Mouse (Mus musculus): ENCODE results near the gene Cdh1.
A peak's percentile ranks its signal among the peaks of the same experiment; 100 is the strongest.

The Cdh1 gene

DNA sequence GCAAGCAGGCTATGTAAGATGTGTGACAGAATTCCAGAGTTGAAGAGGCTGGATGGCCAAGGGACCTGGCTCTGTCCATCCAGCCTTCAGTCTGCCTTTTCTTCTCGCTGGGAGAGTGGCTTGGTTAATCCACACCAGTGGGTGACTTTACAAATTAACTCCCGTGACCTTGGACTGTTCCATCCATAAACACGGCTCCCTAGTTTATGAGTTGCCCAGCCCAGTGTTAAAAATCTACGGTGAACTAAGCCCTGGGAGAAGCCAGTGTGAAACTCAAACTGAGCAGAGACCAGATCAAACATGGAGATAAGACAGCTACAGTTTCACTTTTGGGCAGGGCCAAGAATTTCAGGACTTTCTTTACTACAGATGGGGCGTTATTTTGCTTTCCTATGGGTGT is 19.9 kb downstream of the Cdh1 start:
- no peak for DNase-seq (ENCODE audit: low read depth, low spot score)

DNA sequence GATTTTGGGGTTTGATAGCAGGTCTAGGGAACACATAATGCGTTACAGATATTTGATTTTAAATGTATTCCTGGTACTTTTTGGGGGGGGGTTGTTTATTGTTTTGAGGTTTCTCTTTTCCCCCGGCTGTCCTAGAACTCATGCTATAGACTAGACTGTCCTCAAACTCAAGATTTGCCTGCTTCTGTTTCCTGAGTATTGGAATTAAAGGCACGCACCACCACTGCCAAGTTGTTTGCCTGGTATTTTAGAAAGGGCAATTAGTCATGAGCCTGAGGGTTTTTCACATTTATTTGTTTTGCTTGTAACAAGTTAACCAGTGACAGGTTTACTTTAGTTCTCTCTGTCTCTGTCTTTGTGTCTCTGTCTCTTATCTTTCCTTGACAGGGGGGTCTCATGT is 20.3 kb downstream of the Cdh1 start:
- DNase-seq (ENCODE audit: low read depth, low spot score): no peak

DNA sequence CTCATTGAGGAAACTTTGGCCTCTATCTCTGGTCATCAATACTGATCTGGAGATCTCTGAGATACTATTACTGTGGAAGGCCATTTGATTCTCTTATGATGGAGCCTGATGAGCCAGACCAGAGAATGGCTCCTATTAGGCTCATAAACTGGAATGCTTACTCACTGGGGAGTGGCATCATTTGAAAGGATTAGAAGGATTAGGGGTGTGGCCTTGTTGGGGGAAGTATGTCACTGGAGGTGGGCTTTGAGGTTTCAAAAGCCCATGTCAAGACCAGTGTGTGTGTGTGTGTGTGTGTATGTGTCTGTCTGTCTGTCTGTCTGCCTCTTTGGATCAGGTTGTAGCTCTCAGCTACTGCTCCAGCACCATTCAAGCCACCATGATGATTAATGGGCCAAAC is 20.8 kb downstream of the Cdh1 start:
- DNase-seq (ENCODE audit: low read depth, low spot score): no peak

DNA sequence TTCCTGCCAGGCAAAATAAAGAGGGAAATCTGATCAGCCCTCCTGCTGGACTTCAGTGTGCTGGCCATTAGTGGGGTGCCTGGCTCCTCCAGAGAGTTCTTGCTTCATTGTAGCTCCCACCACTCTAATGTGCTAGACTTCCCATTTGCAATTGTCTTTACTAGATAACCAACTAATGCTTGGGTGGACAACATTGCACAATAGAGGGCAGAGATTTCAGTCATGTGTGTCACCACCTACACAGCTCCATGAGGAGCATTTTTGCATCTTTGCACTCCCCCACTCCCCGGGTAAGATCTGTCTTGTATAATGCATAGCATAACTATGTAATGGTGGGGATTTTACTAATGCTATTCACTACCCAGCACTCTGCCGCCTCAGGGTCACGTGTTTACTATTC is 21.6 kb downstream of the Cdh1 start:
- no peak for DNase-seq (ENCODE audit: low read depth, low spot score)

DNA sequence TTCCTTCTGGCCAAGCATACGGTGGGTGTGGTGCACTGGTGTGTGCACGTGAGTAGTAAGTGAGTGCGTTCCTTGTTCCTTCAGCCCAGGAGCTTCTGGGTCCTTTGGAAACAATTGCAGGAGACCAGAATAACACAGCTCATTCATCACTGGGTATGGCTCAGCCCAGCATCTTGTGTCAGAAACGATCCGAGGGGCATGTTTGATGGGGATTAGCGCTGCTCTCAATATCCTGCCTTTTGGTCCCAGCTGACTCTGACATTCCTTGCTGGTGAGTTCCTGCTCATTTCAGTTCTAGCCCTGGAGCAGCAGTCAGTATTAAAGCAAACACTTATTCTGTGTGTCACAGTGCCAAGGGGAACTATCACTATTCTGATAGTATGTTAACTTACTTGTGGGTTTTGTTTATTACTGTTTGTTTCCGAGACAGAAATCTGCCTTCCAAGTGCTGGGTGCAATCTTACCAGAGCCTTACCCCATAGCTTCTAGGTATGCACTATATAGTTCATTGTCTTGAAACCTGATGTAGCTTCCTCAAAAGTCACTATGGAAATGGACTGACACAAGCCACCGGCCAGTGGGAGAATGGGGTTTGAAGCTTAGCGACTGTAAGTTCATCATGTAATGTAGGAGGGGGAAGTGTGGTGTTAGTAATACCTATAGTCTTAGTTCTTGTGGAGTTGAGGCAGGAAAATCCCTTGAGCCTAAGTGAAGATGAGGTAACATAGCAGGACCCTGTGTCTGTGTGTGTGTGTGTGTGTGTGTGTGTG is 23.1 kb downstream of the Cdh1 start:
- no peak for DNase-seq (ENCODE audit: low read depth, low spot score)

DNA sequence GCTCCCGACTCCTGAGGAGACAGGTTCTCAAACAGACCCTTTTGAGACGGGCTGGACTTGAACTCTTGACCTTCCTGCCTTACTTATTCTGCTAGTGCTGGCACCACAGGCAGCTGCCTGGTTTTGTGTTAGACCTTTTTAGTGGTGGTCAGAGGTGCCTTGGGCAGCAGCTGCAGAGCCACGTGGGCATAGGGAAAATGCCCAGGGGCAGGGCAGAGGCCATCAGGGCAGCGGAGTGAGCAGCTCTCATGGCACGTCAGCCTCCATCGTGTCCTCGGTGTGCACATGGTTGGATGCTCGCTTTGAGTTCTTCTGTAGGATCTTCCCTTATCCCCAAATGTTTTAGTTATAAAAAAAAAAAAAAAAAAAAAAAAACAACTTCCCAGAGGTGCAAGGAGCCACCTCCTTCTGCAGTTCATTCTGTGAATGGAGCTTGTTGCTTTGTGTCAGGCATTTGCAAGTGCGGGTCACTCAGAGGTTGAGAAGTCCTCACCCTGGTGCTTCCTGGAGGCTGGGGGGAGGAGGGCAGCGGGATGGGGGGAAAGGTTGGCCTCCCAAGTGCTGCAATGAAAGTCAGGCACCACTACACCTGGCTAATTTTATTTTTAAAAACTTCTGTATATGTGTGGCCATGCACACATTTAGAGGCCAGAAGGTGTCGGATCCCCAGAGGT is 25.3 kb downstream of the Cdh1 start:
- no peak for DNase-seq (ENCODE audit: low read depth, low spot score)

DNA sequence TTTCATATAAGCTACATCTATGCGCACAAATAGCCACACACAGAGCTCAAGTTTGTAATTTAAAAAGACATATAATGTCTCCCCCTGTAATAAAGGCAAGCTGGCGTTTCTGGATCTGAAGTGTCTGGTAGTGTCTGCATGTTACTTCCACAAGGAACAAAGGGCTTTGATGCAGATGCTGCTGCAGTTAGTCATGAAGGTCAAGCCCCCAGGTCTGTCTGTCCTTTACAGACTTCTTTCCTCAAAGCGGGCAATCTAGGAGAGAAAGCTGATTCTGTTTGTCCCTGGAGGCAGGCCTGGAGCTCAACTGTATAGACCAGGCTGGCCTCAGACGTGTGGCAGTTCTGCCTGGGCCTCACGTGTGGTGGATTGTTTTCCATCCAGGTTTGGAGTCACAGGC is 26.3 kb downstream of the Cdh1 start:
- no peak for DNase-seq (ENCODE audit: low read depth, low spot score)

DNA sequence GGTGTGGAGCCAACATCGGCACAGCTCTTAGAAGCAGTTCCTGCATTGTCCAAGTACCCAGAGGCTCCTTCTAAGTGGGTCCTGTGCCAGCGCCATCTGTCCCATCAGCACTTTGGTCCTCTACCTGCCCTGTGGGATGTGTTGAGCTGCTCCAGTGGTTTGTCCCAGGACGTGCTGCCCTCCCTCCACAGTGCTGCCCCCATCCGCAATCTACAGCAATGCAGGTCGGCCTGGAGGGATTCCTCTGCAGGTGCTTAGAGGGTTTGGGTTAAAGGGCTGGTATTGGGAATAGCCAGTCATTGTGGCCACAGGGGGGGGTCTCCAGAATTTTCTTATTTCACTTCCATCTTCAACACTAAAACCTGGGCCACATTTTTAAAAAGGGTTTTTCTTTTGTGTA is 28.8 kb downstream of the Cdh1 start:
- no peak for DNase-seq (ENCODE audit: low read depth, low spot score)

DNA sequence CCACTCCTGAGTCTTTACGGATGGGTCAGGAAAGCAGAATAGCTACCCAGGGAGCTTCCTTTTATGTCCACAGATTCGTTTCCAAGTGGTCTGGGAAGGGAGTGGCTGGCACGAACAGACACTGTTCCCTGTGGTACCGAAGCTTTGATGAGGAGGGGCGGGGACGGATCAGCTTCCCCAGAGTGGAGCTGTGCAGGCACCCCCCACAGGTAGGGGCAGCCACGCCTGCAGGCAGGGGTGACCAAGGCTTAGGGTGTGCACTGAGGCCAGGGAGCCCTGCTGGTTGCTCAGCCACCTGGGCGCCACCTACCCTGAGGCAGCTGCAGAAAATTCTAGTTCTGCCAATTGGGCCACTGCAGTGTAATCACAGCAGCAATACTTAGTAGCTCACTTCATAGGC is 29.5 kb downstream of the Cdh1 start:
- DNase-seq (ENCODE audit: low read depth, low spot score): no peak

DNA sequence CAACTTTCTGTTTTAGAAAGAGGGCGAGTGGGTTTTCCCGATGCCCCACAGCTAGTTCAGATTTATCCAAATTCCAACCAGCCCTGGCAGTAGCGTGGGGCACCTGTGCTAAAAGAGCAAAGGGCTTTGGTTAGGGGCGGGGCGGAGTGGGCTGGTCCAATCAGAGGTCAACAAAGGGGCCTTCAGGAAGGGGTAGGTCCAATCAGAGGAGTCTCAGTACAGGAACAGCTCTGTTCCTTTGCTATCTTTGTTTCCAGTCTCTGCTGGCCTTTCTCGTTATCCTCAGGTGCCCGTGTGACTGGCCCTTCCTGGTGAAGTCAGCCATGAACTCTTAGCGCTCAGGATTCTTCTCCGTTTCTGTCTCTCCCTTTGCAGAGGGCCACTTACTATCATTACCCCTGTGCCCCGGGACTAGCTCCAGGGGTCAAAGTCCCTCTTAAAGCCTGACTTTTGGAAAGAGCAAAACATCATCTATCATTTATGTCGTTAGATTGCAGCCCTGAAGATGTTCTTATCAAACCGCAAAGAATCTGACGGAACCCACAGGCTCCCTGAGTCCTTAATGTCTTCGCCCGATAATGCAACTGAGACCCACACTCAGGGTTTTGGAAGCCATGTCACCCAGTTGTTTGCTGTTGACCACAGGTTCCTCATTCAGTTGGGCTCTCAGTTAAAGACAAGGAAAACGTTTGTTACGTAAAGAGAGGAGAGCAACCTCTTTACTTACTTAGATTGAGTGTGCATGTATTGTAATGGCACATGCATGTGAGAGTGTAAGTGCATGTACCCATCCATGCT is 30.4 kb downstream of the Cdh1 start:
- DNase-seq (ENCODE audit: low read depth, low spot score): no peak

DNA sequence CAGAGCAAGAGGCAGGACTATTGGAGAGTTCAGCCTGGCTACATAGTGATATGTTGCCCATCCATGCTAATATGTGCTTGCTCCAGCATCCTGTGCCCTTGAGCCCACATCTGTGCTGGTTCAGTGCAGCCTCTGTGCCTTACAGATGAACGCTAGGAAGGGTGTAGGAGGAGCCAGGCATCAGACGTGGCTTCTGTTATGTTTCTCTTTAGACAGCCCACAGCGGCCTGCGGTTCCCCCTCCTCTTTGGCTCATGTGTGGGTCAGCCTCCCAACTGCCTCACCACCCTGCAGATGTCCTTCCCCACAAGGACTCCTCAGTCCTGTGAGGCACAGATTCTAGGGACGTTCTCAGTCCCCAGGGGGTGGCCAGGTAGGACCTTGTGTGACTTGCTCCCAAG is 32.1 kb downstream of the Cdh1 start:
- DNase-seq (ENCODE audit: low read depth, low spot score): no peak

DNA sequence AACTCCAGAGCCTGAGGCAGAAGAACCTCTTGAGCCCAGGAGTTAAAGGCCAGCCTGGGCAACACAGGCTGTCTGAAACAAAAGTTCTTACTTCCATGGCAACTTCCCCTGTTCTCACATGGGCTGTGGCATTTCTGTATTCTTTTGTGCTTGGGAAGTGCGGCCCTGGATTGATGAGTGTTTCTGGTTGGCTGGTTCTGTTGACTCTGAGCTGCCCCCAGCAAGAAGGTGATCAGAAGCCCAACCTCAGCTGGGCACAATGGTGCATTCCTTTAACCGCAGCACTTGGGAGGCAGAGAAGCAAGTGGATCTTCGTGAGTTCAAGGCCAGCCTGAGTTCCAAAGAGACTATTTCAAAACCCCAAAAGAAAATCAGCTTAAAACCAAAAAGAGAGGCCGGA is 34.3 kb downstream of the Cdh1 start:
- no peak for DNase-seq (ENCODE audit: low read depth, low spot score)

DNA sequence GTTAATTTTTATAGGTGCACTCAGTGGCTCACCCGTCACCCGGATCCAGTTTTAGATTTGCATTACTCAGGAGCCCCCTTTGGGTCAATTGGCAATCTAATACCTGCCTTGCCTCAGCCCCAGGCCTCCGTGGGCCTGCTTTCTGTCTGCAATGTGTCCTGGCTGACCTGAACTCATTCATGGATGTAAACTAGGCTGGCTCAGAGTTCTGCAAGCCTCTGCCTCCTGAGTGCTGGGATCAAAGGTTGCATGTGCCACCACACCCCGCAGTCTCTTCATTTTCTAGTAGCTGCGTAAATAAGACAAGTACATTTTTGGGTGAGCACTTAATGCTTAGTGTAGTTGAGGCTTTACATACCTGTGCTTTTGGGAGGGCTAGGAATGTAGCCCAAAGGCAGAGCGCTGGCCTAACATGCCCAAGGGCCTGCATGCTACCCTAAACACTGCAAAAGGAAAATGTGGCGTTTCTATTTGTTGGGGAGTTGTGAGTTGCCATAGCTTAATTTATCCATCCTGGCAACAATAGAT is 35.7 kb downstream of the Cdh1 start:
- no peak for DNase-seq (ENCODE audit: low read depth, low spot score)

DNA sequence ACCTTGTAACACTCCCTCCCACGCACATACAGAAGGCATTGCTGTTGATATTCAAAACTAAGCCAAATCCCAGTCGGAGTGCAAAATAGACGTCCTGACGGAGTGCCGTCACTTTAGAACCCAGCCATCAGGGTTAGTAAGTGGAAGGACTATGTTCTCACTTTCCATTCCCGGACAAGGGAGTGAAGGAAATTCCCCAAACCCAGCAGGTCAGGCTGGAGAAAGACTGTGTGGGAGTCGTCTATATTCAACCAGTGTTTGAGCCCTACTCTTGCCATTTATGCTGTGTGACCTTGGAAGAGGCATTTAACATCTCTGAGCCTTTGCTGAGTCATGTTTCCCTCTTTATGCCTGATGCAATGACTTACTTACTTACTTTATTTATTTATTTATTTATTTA is 37.1 kb downstream of the Cdh1 start:
- no peak for DNase-seq (ENCODE audit: low read depth, low spot score)

DNA sequence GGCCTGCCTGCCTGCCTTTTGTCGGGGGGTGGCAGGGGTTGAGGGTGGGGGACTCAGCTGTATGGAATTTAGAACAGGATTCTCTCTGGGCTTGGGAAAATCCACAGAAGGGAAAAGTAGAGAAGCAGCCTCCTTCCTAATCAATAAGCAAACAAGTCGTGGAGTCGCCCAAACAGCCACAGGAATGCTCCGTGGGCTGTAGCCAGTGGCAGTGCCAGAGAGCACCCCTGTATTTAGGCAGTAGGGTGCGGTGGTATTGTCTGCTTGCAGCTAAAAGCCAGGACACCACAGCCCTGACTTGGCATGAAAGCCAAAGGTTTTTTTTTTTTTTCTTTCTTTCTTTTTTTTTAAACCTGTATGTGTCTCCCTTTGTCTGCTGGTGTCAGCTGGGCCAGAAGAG is 37.8 kb downstream of the Cdh1 start:
- no peak for DNase-seq (ENCODE audit: low read depth, low spot score)

DNA sequence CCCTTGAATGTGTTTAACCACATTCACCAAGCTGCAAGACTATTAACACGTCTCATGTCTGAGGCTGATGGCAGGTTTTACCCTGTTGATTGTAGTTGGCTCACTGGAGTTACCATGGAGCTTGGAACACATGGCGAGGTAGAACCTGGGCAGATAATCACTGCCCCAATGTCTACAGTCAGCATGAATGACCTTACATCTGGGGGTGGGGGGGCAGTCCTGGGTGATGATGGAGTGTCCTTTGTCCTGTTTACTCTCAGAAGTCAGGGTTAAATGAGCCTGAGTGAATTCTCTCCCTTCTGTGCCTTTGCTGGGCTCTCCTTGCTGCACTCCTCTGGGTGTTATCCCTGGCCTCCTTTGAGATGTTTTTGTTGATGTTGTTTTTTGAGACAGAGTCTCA is 39.0 kb downstream of the Cdh1 start:
- no peak for DNase-seq (ENCODE audit: low read depth, low spot score)

DNA sequence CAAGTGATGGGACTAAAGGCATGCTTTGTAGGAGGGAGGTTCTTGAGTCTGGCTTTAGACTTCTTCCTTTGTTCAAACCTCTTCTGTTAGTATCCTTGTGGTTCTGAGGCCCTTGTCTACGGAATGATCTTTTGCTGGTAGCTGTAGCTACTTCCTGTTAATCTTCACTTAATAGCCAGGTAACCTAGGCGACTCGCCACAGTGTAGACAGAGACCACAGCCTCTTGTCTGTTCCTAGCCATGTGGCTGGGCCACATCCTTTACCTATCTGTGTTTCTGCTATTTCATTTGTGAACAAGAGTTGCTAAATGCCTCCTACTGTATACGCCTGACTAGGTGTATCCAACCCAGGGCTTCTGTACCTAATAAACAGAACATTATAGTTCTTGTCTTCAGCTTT is 39.9 kb downstream of the Cdh1 start:
- DNase-seq (ENCODE audit: low read depth, low spot score): no peak

DNA sequence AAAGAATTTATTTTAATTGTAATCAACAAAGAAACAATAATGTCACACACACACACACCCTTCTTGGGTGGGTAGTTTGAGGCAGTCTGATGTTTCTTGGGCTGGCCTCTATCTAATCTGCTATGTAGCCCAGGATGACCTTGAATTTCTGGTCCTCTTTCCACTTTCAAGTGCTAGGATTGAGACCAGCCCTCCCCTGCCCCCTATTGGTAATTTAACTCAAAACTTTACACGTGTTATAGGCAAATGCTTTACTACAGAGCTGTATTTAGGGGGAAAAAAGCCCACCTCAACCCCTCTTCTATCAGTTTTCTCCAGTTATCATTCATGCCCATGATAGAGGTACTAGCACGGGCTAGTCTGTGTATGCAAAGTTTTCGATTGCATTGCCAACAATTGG is 41.8 kb downstream of the Cdh1 start:
- no peak for DNase-seq (ENCODE audit: low read depth, low spot score)

DNA sequence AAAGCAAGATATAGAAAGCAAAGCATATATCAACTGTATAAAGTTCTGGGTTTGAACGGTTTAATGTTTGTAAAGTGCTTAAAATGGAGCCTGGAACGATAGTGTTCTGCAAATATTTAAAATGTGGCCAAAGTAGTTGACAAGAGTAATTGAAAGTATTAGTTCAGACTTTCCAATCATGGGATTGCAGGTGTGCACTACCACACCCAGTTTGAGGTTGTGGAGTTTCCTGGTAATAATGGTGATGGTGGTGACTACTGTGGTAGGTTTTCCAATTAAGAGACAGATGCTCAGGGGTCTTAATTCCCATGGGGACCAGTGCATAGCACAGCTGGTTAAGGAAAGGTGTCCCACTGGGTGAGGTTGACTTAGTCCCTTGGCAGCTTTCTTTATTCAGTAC is 43.0 kb downstream of the Cdh1 start:
- DNase-seq (ENCODE audit: low read depth, low spot score): no peak

DNA sequence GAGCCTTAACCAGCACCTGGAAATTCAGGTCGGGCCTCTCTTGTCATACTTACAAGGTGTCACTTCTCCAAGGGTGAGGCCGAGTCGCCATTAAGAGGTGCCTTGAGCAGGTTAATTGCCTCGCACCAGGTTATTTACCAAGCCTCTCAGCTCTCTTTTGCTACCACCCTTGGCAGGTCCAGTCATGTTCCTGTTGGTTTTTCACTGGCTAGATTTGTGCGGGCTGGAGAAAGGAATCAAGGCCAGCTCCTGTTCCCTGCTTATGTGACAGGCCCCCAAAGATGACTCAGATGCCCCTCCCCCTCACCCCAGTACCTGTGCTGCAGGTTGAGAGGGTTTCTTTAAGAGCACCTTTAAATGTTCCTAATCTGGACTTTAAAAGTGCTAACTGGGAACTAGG is 43.6 kb downstream of the Cdh1 start:
- DNase-seq (ENCODE audit: low read depth, low spot score): no peak

DNA sequence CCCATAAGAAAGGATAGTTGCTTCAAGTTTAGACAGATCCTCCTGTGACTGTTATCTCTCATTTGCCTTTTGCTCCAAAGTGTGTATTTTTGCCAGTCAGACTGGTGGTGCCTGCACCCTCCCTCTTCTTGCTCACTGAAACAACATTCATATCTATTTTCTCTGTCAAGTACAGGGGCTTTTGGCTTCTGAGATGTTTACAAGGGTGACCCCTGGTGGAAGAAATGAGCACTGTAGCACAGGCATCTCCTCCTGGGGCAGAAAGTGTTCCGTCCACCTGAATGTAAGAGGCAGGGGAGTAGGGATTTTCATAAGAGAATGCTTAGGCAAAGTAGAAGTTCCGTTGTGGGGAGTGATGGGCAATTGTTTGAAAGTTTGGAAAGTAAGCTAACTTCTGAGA is 44.2 kb downstream of the Cdh1 start:
- DNase-seq (ENCODE audit: low read depth, low spot score): peak; percentile 86

DNA sequence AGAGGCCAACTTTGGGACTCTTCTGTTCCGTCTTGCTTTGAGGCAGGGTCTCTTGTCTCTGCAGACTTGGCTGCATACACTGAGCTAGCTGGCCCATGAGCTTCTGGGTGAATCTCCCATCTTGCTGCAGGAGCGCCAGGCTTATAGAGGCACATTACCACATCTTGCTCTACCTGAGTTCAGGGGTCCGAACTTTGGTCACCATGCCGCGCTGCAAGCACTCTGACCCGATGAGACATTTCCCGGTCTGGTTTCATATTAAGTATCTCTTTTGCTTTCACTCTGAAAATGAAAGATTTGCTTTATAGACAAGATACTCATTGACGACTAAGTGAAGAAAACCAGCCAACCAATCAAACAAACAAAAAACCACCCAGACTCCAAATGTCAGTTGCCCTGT is 45.3 kb downstream of the Cdh1 start:
- no peak for DNase-seq (ENCODE audit: low read depth, low spot score)

DNA sequence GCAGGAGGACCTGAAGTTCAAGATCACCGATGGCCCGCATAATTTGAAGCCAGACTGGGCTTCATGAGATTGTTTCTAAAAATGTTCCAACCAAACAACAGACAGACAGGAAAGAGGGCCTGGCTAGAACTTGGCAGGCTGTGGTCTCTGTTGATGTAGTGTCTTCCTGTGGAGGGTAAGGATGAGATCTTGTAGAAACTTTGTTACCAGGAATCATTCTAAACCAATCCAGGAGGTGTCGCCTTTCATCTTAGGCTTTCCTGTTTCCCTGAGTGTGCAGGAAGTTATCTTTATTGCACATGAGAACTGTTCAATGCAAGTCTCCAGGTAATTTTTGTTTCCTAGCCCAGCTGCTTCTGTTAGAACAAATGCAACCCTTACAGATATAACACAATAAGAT is 48.8 kb downstream of the Cdh1 start:
- no peak for DNase-seq (ENCODE audit: low read depth, low spot score)

Data from forelimb bud, embryonic 11.5 days (tissue).